Mouse (Mus musculus) hindbrain, embryonic 11.5 days (tissue): Measurements from ENCODE around the gene Rrp36. TPM values are rescaled to one million over a fixed set of nuclear protein-coding genes. Genes with fewer than 3 reads are reported as not detected.

Source experiments
- ATAC-seq: fragments of 200-750 bp; cut with Nextera tagmentation; 2 replicates; pipeline ENCODE4 v1.8.0; 2017; ENCODE audit warnings: mild to moderate bottlenecking, moderate TSS enrichment, moderate library complexity; ENCODE audit not compliant: low FRiP score
- DNase-seq: peaks from one replicate; pipeline ENCODE4 v3.0.0-alpha.2; 2015; ENCODE audit warnings: low spot score
- H3K27ac ChIP-seq: fragments of 300-500 bp; sonication (generic); 2 replicates; pipeline ENCODE4 v1.5.1; 2014; ENCODE audit warnings: mild to moderate bottlenecking, low read depth, low read length
- H3K27me3 ChIP-seq: fragments of 300-500 bp; sonication (generic); 2 replicates; pipeline ENCODE4 v1.6.1; 2014; ENCODE audit warnings: mild to moderate bottlenecking, low read length, moderate library complexity, mixed read lengths; ENCODE audit not compliant: control insufficient read depth, insufficient read depth
- H3K36me3 ChIP-seq: fragments of 300-500 bp; sonication (generic); 2 replicates; pipeline ENCODE4 v1.6.1; 2014; ENCODE audit warnings: mild to moderate bottlenecking, low read length, moderate library complexity, mixed read lengths; ENCODE audit not compliant: control insufficient read depth, insufficient read depth
- H3K4me1 ChIP-seq: fragments of 300-500 bp; sonication (generic); replicated peaks from 2 replicates; pipeline ENCODE4 v1.6.1; 2014; ENCODE audit warnings: low read length, mixed read lengths; ENCODE audit not compliant: control insufficient read depth, insufficient read depth
- H3K4me2 ChIP-seq: fragments of 300-500 bp; sonication (generic); replicated peaks from 2 replicates; pipeline ENCODE4 v1.6.1; 2014; ENCODE audit warnings: mild to moderate bottlenecking, low read depth, low read length
- H3K4me3 ChIP-seq: fragments of 300-500 bp; sonication (generic); 2 replicates; pipeline ENCODE4 v1.5.1; 2014; ENCODE audit warnings: low read depth, low read length
- H3K9ac ChIP-seq: fragments of 300-500 bp; sonication (generic); 2 replicates; pipeline ENCODE4 v1.6.1; 2014; ENCODE audit warnings: low read depth, low read length
- H3K9me3 ChIP-seq: fragments of 300-500 bp; sonication (generic); 2 replicates; pipeline ENCODE4 v1.6.1; 2016; ENCODE audit warnings: low read length; ENCODE audit not compliant: control insufficient read depth
- WGBS: fragments of 180-500 bp; shearing (Covaris S2); extraction: QIAGEN DNeasy Blood & Tissue Kit; methylation state at CpG from one replicate; pipeline ENCODE4 v1.1.7; 2014; 5-methylcytosine and 5-hydroxymethylcytosine counted together
- polyA plus RNA-seq: library from polyadenylated mRNA; unstranded; fragments of >200 nt; fragmentation: Nextera tagmentation; extraction: Ambion mirVana; gene quantifications from 2 replicates; pipeline ENCODE4 v1.2.1, GENCODE M21; 2014

Gene Rrp36
- polyA plus RNA-seq, 1 experiment from 2014 or later, result 57.9 TPM

- Histone ChIP-seq H3K36me3 (peaks cover 16% of the 10 kb centered on the region), H3K4me2 (peak overlapping the region; percentile 91), H3K9me3 (no peaks in the 10 kb centered on the region), H3K27me3 (no peaks in the 10 kb centered on the region), H3K4me1 (peaks cover 12% of the 10 kb centered on the region; the same call in 1 of the 2 replicates), H3K9ac (peak overlapping the region; percentile 92), H3K4me3 (peak overlapping the region; percentile 67; the same call in 1 of the 2 replicates), H3K27ac (no peak overlapping the region)
- DNase-seq (no peak), ATAC-seq (no peak)
- 74% methylated on average over 20 of the region's 20 CpGs for WGBS
These were observed 22.2 kb downstream of the Rrp36 start for GRCm38 (mm10) chr17:46651755-46652547.

GRCm38 (mm10) chr17:46651292-46651691 is 22.9 kb downstream of the Rrp36 start:
- Histone ChIP-seq H3K27me3 (no peaks in the 10 kb centered on the region), H3K4me1 (peaks cover 12% of the 10 kb centered on the region; the same call in 1 of the 2 replicates), H3K36me3 (peaks cover 16% of the 10 kb centered on the region), H3K4me2 (peak overlapping the region; percentile 91), H3K9ac (peak overlapping the region; percentile 92), H3K9me3 (no peaks in the 10 kb centered on the region), H3K27ac (peak overlapping the region; percentile 93; the same call in 1 of the 2 replicates), H3K4me3 (peak overlapping the region; percentile 67)
- ATAC-seq (no peak), DNase-seq (no peak)
- 79% methylated on average over 17 of the region's 17 CpGs for WGBS

- Histone ChIP-seq H3K4me1 (peaks cover 12% of the 10 kb centered on the region; the same call in 1 of the 2 replicates), H3K4me2 (peak within 1 kb of the TSS; percentile 91), H3K27ac (peak within 1 kb of the TSS; percentile 93), H3K4me3 (peak within 1 kb of the TSS; percentile 67), H3K36me3 (peaks cover 12% of the 10 kb centered on the region), H3K27me3 (no peaks in the 10 kb centered on the region), H3K9me3 (no peaks in the 10 kb centered on the region), H3K9ac (peak within 1 kb of the TSS; percentile 92)
- peak; percentile 93 for DNase-seq
- under 1% methylated on average over 49 of the region's 58 CpGs for WGBS
- peak; percentile 93 for ATAC-seq
These were observed 23.7 kb downstream of the Rrp36 start, which contains the start of gene Cul7 for GRCm38 (mm10) chr17:46650232-46651031. Gene Cul7, plus strand, starts transcription at chr17:46650337.

- Histone ChIP-seq H3K36me3 (peaks cover 12% of the 10 kb centered on the region), H3K27ac (peak overlapping the region; percentile 93), H3K9ac (peak overlapping the region; percentile 92), H3K4me2 (peak overlapping the region; percentile 91), H3K4me3 (peak overlapping the region; percentile 67), H3K4me1 (peaks cover 12% of the 10 kb centered on the region; the same call in 1 of the 2 replicates), H3K9me3 (no peaks in the 10 kb centered on the region), H3K27me3 (no peaks in the 10 kb centered on the region)
- 42% methylated on average over 15 of the region's 15 CpGs for WGBS
- DNase-seq, result no peak
- no peak for ATAC-seq
These were observed 24.3 kb downstream of the Rrp36 start for GRCm38 (mm10) chr17:46649811-46650210.

GRCm38 (mm10) chr17:46648436-46648835 is 25.7 kb downstream of the Rrp36 start:
- Histone ChIP-seq H3K4me3 (no peak overlapping the region), H3K4me1 (peaks cover 12% of the 10 kb centered on the region; the same call in 1 of the 2 replicates), H3K9me3 (no peaks in the 10 kb centered on the region), H3K4me2 (no peak overlapping the region), H3K27ac (no peak overlapping the region), H3K27me3 (no peaks in the 10 kb centered on the region), H3K36me3 (0 out of 2 replicates have a peak, but pooled peaks cover 3% of the 10 kb centered on the region), H3K9ac (no peak overlapping the region)
- DNase-seq, result no peak
- WGBS, result 94% methylated on average over 9 of the region's 9 CpGs
- no peak for ATAC-seq

- no peak overlapping the region for H3K4me2 ChIP-seq
- H3K9ac ChIP-seq, result no peak overlapping the region
- H3K36me3 ChIP-seq, result 0 out of 2 replicates have a peak, but pooled peaks cover 3% of the 10 kb centered on the region
- no peak overlapping the region for H3K27ac ChIP-seq
- ATAC-seq (no peak), DNase-seq (no peak)
- H3K4me3 ChIP-seq, result no peak overlapping the region
- H3K4me1 ChIP-seq, result peaks cover 12% of the 10 kb centered on the region; the same call in 1 of the 2 replicates
- H3K9me3 ChIP-seq, result no peaks in the 10 kb centered on the region
- H3K27me3 ChIP-seq, result no peaks in the 10 kb centered on the region
- 88% methylated on average over 7 of the region's 7 CpGs for WGBS
These were observed 26.9 kb downstream of the Rrp36 start for GRCm38 (mm10) chr17:46647279-46647678.

GRCm38 (mm10) chr17:46646322-46646662 is 27.9 kb downstream of the Rrp36 start:
- ATAC-seq, result no peak; the same call in 1 of the 2 replicates
- peaks cover 6% of the 10 kb centered on the region; the same call in 1 of the 2 replicates for H3K4me1 ChIP-seq
- peak overlapping the region; percentile 57 for H3K9ac ChIP-seq
- under 1% methylated on average over 19 of the region's 19 CpGs for WGBS
- peak overlapping the region; percentile 59 for H3K4me3 ChIP-seq
- H3K9me3 ChIP-seq, result no peaks in the 10 kb centered on the region
- peak overlapping the region; percentile 80 for H3K4me2 ChIP-seq
- no peak for DNase-seq
- H3K27ac ChIP-seq, result peak overlapping the region; percentile 42; the same call in 1 of the 2 replicates
- H3K36me3 ChIP-seq, result 0 out of 2 replicates have a peak, but pooled peaks cover 3% of the 10 kb centered on the region
- no peaks in the 10 kb centered on the region for H3K27me3 ChIP-seq

GRCm38 (mm10) chr17:46645561-46646321 is 28.4 kb downstream of the Rrp36 start, which contains the start of the genes Klc4 and Mrpl2:
Gene Klc4, minus strand, starts transcription at chr17:46646022.
Gene Mrpl2, plus strand, starts transcription at chr17:46646229.
- H3K9ac ChIP-seq, result peak within 1 kb of the TSS; percentile 57
- 0 out of 2 replicates have a peak, but pooled peaks cover 3% of the 10 kb centered on the region for H3K36me3 ChIP-seq
- under 1% methylated on average over 53 of the region's 53 CpGs for WGBS
- peak within 1 kb of the TSS; percentile 59 for H3K4me3 ChIP-seq
- peak within 1 kb of the TSS; percentile 80 for H3K4me2 ChIP-seq
- H3K27ac ChIP-seq, result peak within 1 kb of the TSS; percentile 42; the same call in 1 of the 2 replicates
- peak; percentile 69 for ATAC-seq
- H3K9me3 ChIP-seq, result no peaks in the 10 kb centered on the region
- H3K4me1 ChIP-seq, result 0 out of 2 replicates have a peak, but pooled peaks cover 2% of the 10 kb centered on the region
- no peaks in the 10 kb centered on the region for H3K27me3 ChIP-seq
- DNase-seq, result peak; percentile 100
